Mouse (Mus musculus) thymus, adult 18-20 months (tissue): ENCODE measurements at regions not wholly inside any gene's neighbourhood (a gene's known extent, or its start where the extent isn't known, plus 50 kb on each side); places are given as distances from the start of the nearest gene placed in this dataset.

Source experiments
- DNase-seq, 2 experiments: peaks; one replicate each; pipeline ENCODE4 v3.0.0; 2022; ENCODE audit warnings: mixed read lengths in 2 of 2

- peak in 1 of 2 experiments; percentile 16 for DNase-seq
Measured at GRCm38 (mm10) chr3:136611682-136612081, 58.2 kb upstream of the Ppp3ca start.

- no peak for DNase-seq
Measured at GRCm38 (mm10) chr3:136610556-136610924, 59.4 kb upstream of the Ppp3ca start.

- peak in 1 of 2 experiments; percentile 7 for DNase-seq
Measured at GRCm38 (mm10) chr3:136609855-136610555, 59.9 kb upstream of the Ppp3ca start.

- no peak for DNase-seq
Measured at GRCm38 (mm10) chr3:136601706-136602105, 68.2 kb upstream of the Ppp3ca start.

GRCm38 (mm10) chr3:136583937-136584336 is 86.0 kb upstream of the Ppp3ca start:
- DNase-seq, result no peak

- DNase-seq, result no peak
Measured at GRCm38 (mm10) chr3:136578016-136578415, 91.9 kb upstream of the Ppp3ca start.

GRCm38 (mm10) chr3:136570517-136570916 is 99.4 kb upstream of the Ppp3ca start:
- DNase-seq, result no peak

- DNase-seq, result no peak
Measured at GRCm38 (mm10) chr3:136556488-136556887, 113.4 kb upstream of the Ppp3ca start.

- no peak for DNase-seq
Measured at GRCm38 (mm10) chr3:136549471-136549870, 120.5 kb upstream of the Ppp3ca start.

- DNase-seq, result no peak
Measured at GRCm38 (mm10) chr3:136531604-136532003, 138.3 kb upstream of the Ppp3ca start.

- no peak for DNase-seq
Measured at GRCm38 (mm10) chr3:136508575-136508974, 161.3 kb upstream of the Ppp3ca start.

GRCm38 (mm10) chr3:136507070-136507469 is 162.9 kb upstream of the Ppp3ca start:
- no peak for DNase-seq

- no peak for DNase-seq
Measured at GRCm38 (mm10) chr3:136494831-136495230, 169.0 kb upstream of the Bank1 start.

GRCm38 (mm10) chr3:136491683-136492082 is 165.8 kb upstream of the Bank1 start:
- DNase-seq, result no peak

- no peak for DNase-seq
Measured at GRCm38 (mm10) chr3:136471693-136472092, 145.8 kb upstream of the Bank1 start.

GRCm38 (mm10) chr3:136462747-136463146 is 136.9 kb upstream of the Bank1 start:
- DNase-seq, result no peak

GRCm38 (mm10) chr3:136456471-136457117 is 130.7 kb upstream of the Bank1 start:
- no peak for DNase-seq

GRCm38 (mm10) chr3:136455651-136456470 is 130.0 kb upstream of the Bank1 start:
- DNase-seq, result no peak

GRCm38 (mm10) chr3:136454967-136455366 is 129.1 kb upstream of the Bank1 start:
- DNase-seq, result no peak

GRCm38 (mm10) chr3:136450986-136451774 is 125.3 kb upstream of the Bank1 start:
- no peak for DNase-seq

- no peak for DNase-seq
Measured at GRCm38 (mm10) chr3:136450361-136450895, 124.6 kb upstream of the Bank1 start.

GRCm38 (mm10) chr3:136449364-136449763 is 123.5 kb upstream of the Bank1 start:
- no peak for DNase-seq

- no peak for DNase-seq
Measured at GRCm38 (mm10) chr3:136444598-136444997, 118.7 kb upstream of the Bank1 start.
